10 mouse cellular contexts compared by ENCODE assay signal in the genomic region with DNA sequence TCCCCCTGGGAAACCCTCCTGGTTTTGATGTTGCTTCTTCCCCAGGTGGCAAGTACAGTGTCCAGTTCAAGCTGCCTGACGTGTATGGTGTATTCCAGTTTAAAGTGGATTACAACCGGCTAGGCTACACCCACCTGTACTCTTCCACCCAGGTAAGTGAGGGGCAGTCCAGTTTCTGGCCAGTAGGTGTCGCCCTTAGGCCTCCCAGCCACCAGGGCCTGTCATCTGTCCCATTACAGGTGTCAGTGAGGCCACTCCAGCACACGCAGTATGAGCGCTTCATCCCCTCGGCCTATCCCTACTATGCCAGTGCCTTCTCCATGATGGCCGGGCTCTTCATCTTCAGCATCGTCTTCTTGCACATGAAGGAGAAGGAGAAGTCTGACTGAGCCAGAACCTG. TPM values are rescaled to one million over a fixed set of nuclear protein-coding genes. Genes with fewer than 3 reads are reported as not detected.
A peak's percentile ranks its signal among the peaks of the same experiment; 100 is the strongest.
DNase-seq lines count a peak whose midpoint lies in the region; ATAC-seq and TF ChIP-seq lines count a peak whose summit lies in the region.
"Had no signal": no experiment of that assay in that cellular context is flagged by ENCODE, and none has a peak within 500 bp of the region (broad histone marks: within the 10 kb centered on the region; RNA-seq: fewer than 3 reads in every experiment).

No protein-coding gene starts in this region.

- H3K9me3 ChIP-seq in forebrain, postnatal 0 days (ENCODE audit: low read length) = no peaks in the 10 kb centered on the region
- peaks cover 3% of the 10 kb centered on the region; the same call in 1 of the 2 replicates for H3K9me3 ChIP-seq in kidney, embryonic 16.5 days (ENCODE audit: low read length)
- H3K9me3 ChIP-seq: embryonic facial prominence, embryonic 12.5 days had no signal

- TF ChIP-seq CTCF in thymus, adult 2 months (IDR thresholded peaks at IDR 0.05; ENCODE audit: borderline replicate concordance, control insufficient read depth, extremely low read depth, insufficient read depth, low read length, poor library complexity) = peak; percentile 72; the same call in 1 of the 2 replicates
- TF ChIP-seq CTCF in forebrain, postnatal 0 days (IDR thresholded peaks at IDR 0.05; ENCODE audit: low read depth) = peak; percentile 82

- peaks cover 27% of the 10 kb centered on the region for H3K36me3 ChIP-seq in thymus, adult 2 months (ENCODE audit: control insufficient read depth, insufficient read depth, low read length)
- H3K36me3 ChIP-seq in forebrain, postnatal 0 days (ENCODE audit: insufficient read depth) = peaks cover 75% of the 10 kb centered on the region
- peaks cover 66% of the 10 kb centered on the region for H3K36me3 ChIP-seq in kidney, embryonic 16.5 days (ENCODE audit: insufficient read depth, low read length)

- H3K4me1 ChIP-seq in thymus, adult 2 months (replicated peaks; ENCODE audit: control insufficient read depth, insufficient read depth, low read length) = no peaks in the 10 kb centered on the region
- H3K4me1 ChIP-seq in forebrain, postnatal 0 days (ENCODE audit: insufficient read depth) = no peaks in the 10 kb centered on the region
- H3K4me1 ChIP-seq in kidney, embryonic 16.5 days (ENCODE audit: insufficient read depth, low read length) = no peaks in the 10 kb centered on the region
- H3K4me1 ChIP-seq: embryonic facial prominence, embryonic 12.5 days had no signal

- H3K9ac ChIP-seq in forebrain, postnatal 0 days = no peak overlapping the region
- no peak overlapping the region for H3K9ac ChIP-seq in kidney, embryonic 16.5 days (replicated peaks; ENCODE audit: low read length)
- H3K9ac ChIP-seq: embryonic facial prominence, embryonic 12.5 days had no signal

- no peak overlapping the region for H3K27ac ChIP-seq in thymus, adult 2 months (ENCODE audit: control insufficient read depth, insufficient read depth, low read length)
- H3K27ac ChIP-seq in forebrain, postnatal 0 days (ENCODE audit: low read depth, low read length) = no peak overlapping the region
- H3K27ac ChIP-seq in kidney, embryonic 16.5 days (ENCODE audit: low read length) = no peak overlapping the region
- H3K27ac ChIP-seq: embryonic facial prominence, embryonic 12.5 days; macrophage had no signal

- ATAC-seq in forebrain, postnatal 0 days = peak; percentile 52
- ATAC-seq in kidney, embryonic 16.5 days (ENCODE audit: low FRiP score, low TSS enrichment) = peak; percentile 58

- no peaks in the 10 kb centered on the region for H3K27me3 ChIP-seq in thymus, adult 2 months (ENCODE audit: control insufficient read depth, insufficient read depth, low read length)
- H3K27me3 ChIP-seq in forebrain, postnatal 0 days (ENCODE audit: insufficient read depth, low read length) = no peaks in the 10 kb centered on the region
- H3K27me3 ChIP-seq in kidney, embryonic 16.5 days (ENCODE audit: insufficient read depth, low read length) = no peaks in the 10 kb centered on the region
- H3K27me3 ChIP-seq: embryonic facial prominence, embryonic 12.5 days had no signal

- H3K4me2 ChIP-seq in forebrain, postnatal 0 days (ENCODE audit: low read depth) = no peak overlapping the region
- no peak overlapping the region for H3K4me2 ChIP-seq in kidney, embryonic 16.5 days (replicated peaks; ENCODE audit: low read depth, low read length)
- H3K4me2 ChIP-seq: embryonic facial prominence, embryonic 12.5 days had no signal

- 83% methylated on average over 8 of the region's 8 CpGs for WGBS in thymus, adult 2 months
- WGBS in forebrain, postnatal 0 days = 62% methylated on average over 8 of the region's 8 CpGs
- 57% methylated on average over 8 of the region's 8 CpGs for WGBS in kidney, embryonic 16.5 days

- no peak overlapping the region for H3K4me3 ChIP-seq in thymus, adult 2 months (ENCODE audit: control insufficient read depth, insufficient read depth, low read length)
- no peak overlapping the region for H3K4me3 ChIP-seq in forebrain, postnatal 0 days (ENCODE audit: low read depth, low read length)
- H3K4me3 ChIP-seq in kidney, embryonic 16.5 days (ENCODE audit: low read length) = no peak overlapping the region
- H3K4me3 ChIP-seq: embryonic facial prominence, embryonic 12.5 days had no signal

- no peak for TF ChIP-seq POLR2A in thymus, adult 2 months (IDR thresholded peaks at IDR 0.05; ENCODE audit: control insufficient read depth, extremely low read depth, insufficient read depth, low read length, poor library complexity)

- peak; percentile 59 for DNase-seq in thymus, adult 2 months
- DNase-seq in thymus, adult 18-20 months = no peak
- peak; percentile 59 for DNase-seq in cerebellum, adult 11 months
- no peak for DNase-seq in forebrain, postnatal 0 days
- DNase-seq in lung, postnatal 25 days (ENCODE audit: low spot score) = peak; percentile 48
- peak; percentile 43 for DNase-seq in thymus, postnatal 0 days (ENCODE audit: low spot score)
- no peak for DNase-seq in gastrocnemius, postnatal 4 days (ENCODE audit: low spot score in 2 of 2)

RNA-seq across cellular contexts. Expression of gene Ddost, which starts 7.1 kb away (rescaled TPM):
- 173 and 195 TPM in 2 replicates for polyA plus RNA-seq in thymus, adult 2 months (2012; rRNA removed)
- total RNA-seq in forebrain, postnatal 0 days (2014; rRNA removed) = 160 and 184 TPM in 2 replicates
- 181 and 212 TPM in 2 replicates for polyA plus RNA-seq in forebrain, postnatal 0 days (2015; fragmentation: Nextera tagmentation; extraction: Ambion mirVana)
- polyA plus RNA-seq in kidney, embryonic 16.5 days (2015; fragmentation: Nextera tagmentation; extraction: Ambion mirVana) = 407 and 438 TPM in 2 replicates
- 196 and 200 TPM in 2 replicates for polyA plus RNA-seq in thymus, postnatal 0 days (2015; fragmentation: Nextera tagmentation; extraction: Ambion mirVana)
- total RNA-seq in gastrocnemius, postnatal 4 days (2021) = 100 to 1,000 TPM; 106 to 115 TPM

RNA-seq across cellular contexts. Expression of gene Pink1, which starts 14.5 kb away (rescaled TPM):
- polyA plus RNA-seq in thymus, adult 2 months (2012; rRNA removed) = 82.3 and 103 TPM in 2 replicates
- 224 and 230 TPM in 2 replicates for total RNA-seq in forebrain, postnatal 0 days (2014; rRNA removed)
- 152 TPM in 2 replicates for polyA plus RNA-seq in forebrain, postnatal 0 days (2015; fragmentation: Nextera tagmentation; extraction: Ambion mirVana)
- 54.4 and 56.0 TPM in 2 replicates for polyA plus RNA-seq in kidney, embryonic 16.5 days (2015; fragmentation: Nextera tagmentation; extraction: Ambion mirVana)
- 74.3 and 98.4 TPM in 2 replicates for polyA plus RNA-seq in thymus, postnatal 0 days (2015; fragmentation: Nextera tagmentation; extraction: Ambion mirVana)
- total RNA-seq in gastrocnemius, postnatal 4 days (2021) = 100 to 1,000 TPM; 170 to 188 TPM

RNA-seq across cellular contexts. Expression of gene Cda, which starts 56.2 kb away (rescaled TPM):
- polyA plus RNA-seq in thymus, adult 2 months (2012; rRNA removed) = 0.24 and 0.60 TPM in 2 replicates
- 3.6 TPM in 2 replicates for total RNA-seq in forebrain, postnatal 0 days (2014; rRNA removed)
- polyA plus RNA-seq in forebrain, postnatal 0 days (2015; fragmentation: Nextera tagmentation; extraction: Ambion mirVana) = 3.2 and 4.9 TPM in 2 replicates
- polyA plus RNA-seq in kidney, embryonic 16.5 days (2015; fragmentation: Nextera tagmentation; extraction: Ambion mirVana) = 24.6 and 27.1 TPM in 2 replicates
- 0.36 and 0.55 TPM in 2 replicates for polyA plus RNA-seq in thymus, postnatal 0 days (2015; fragmentation: Nextera tagmentation; extraction: Ambion mirVana)
- 1 to 10 TPM; 2.1 to 2.4 TPM for total RNA-seq in gastrocnemius, postnatal 4 days (2021)
- polyA plus RNA-seq: macrophage had no signal

Comparison
In these comparisons a context has a peak if more than half of its experiments do, and no peak if none do; other contexts are left out.
1. DNase-seq: peak in thymus, adult 2 months (single experiment), cerebellum, adult 11 months (single experiment), lung, postnatal 25 days (single experiment) and thymus, postnatal 0 days (single experiment); none in thymus, adult 18-20 months (0 of 2), forebrain, postnatal 0 days (single experiment) and gastrocnemius, postnatal 4 days (0 of 2).